Mouse (Mus musculus) lung, postnatal 0 days (tissue): ENCODE data around the gene Cd37. TPM values are rescaled to one million over a fixed set of nuclear protein-coding genes. Genes with fewer than 3 reads are reported as not detected.
A peak's percentile ranks its signal among the peaks of the same experiment; 100 is the strongest.

Source experiments
- ATAC-seq: fragments of 200-750 bp; cut with Nextera tagmentation; 2 replicates; pipeline ENCODE4 v1.8.0; 2017; ENCODE audit warnings: moderate library complexity
- DNase-seq: peaks from one replicate; pipeline ENCODE4 v3.0.0-alpha.2; 2016; ENCODE audit warnings: low spot score
- H3K27ac ChIP-seq: fragments of 300-500 bp; sonication (generic); 2 replicates; pipeline ENCODE4 v1.5.1; 2014; ENCODE audit warnings: antibody characterized with exemption, mild to moderate bottlenecking, low read length, mixed read lengths
- H3K27me3 ChIP-seq: fragments of 300-500 bp; sonication (generic); replicated peaks from 2 replicates; pipeline ENCODE4 v1.6.1; 2014; ENCODE audit warnings: low read length, mixed read lengths; ENCODE audit not compliant: insufficient read depth
- H3K36me3 ChIP-seq: fragments of 300-500 bp; sonication (generic); 2 replicates; pipeline ENCODE4 v1.6.1; 2014; ENCODE audit warnings: low read length, mixed read lengths; ENCODE audit not compliant: insufficient read depth
- H3K4me1 ChIP-seq: fragments of 300-500 bp; sonication (generic); 2 replicates; pipeline ENCODE4 v1.6.1; 2014; ENCODE audit warnings: antibody characterized with exemption, low read depth, low read length, mixed read lengths; ENCODE audit not compliant: insufficient read depth
- H3K4me2 ChIP-seq: fragments of 300-500 bp; sonication (generic); replicated peaks from 2 replicates; pipeline ENCODE4 v1.6.1; 2014; ENCODE audit warnings: low read depth, mild to moderate bottlenecking, low read length, moderate library complexity, mixed read lengths
- H3K4me3 ChIP-seq: fragments of 300-500 bp; sonication (generic); 2 replicates; pipeline ENCODE4 v1.5.1; 2014; ENCODE audit warnings: low read depth, low read length
- H3K9ac ChIP-seq: fragments of 300-500 bp; sonication (generic); replicated peaks from 2 replicates; pipeline ENCODE4 v1.6.1; 2014; ENCODE audit warnings: low read depth, mild to moderate bottlenecking
- H3K9me3 ChIP-seq: fragments of 300-500 bp; sonication (generic); 2 replicates; pipeline ENCODE4 v1.6.1; 2016; ENCODE audit warnings: low read length, mixed read lengths
- CTCF ChIP-seq: IDR thresholded peaks from 2 replicates; pipeline ENCODE4 v1.5.1; 2016; ENCODE audit warnings: antibody characterized with exemption, mild to moderate bottlenecking
- EP300 ChIP-seq: IDR thresholded peaks from 2 replicates; pipeline ENCODE4 v1.6.1; 2016; ENCODE audit warnings: antibody characterized with exemption, mild to moderate bottlenecking, control low read depth
- WGBS: fragments of 180-500 bp; shearing (Covaris S2); extraction: QIAGEN DNeasy Blood & Tissue Kit; methylation state at CpG from one replicate; pipeline ENCODE4 v1.1.7; 2014; 5-methylcytosine and 5-hydroxymethylcytosine counted together
- polyA plus RNA-seq: library from polyadenylated mRNA; unstranded; fragments of >200 nt; fragmentation: Nextera tagmentation; extraction: Ambion mirVana; gene quantifications from 2 replicates; pipeline ENCODE4 v1.2.1, GENCODE M21; 2015

Cd37 gene
- polyA plus RNA-seq, 1 experiment from 2014 or later, result 9.1 TPM

DNA sequence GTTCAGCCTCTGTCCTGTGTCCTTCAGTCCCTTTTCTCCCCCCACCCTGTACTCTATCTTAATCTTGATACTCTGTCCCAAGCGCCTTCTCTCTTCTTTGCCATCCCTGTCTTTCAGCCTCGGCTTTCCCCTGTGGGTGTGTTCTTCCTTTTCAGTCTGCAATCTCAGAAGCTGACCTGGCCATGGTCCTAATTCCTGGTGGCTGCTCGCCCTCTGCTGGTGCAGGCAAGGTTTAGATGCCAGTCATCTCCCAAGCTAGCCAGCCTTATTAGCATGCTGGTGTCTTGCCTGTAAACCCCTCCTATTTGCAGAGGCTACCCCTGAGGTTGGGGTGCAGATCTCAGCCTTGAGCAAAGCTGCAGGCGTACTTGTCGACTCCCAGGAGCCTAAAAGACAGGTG, 40.5 kb downstream of the Cd37 start:
- ATAC-seq (peak; percentile 69), DNase-seq (peak; percentile 81)
- H3K9me3 ChIP-seq, result no peaks in the 10 kb centered on the region
- H3K4me1 ChIP-seq, result no peaks in the 10 kb centered on the region
- H3K27me3 ChIP-seq, result no peaks in the 10 kb centered on the region
- WGBS, result 9% methylated on average over 5 of the region's 5 CpGs
- no peak overlapping the region for H3K4me3 ChIP-seq
- no peak overlapping the region for H3K9ac ChIP-seq
- no peaks in the 10 kb centered on the region for H3K36me3 ChIP-seq
- H3K4me2 ChIP-seq, result no peak overlapping the region
- H3K27ac ChIP-seq, result no peak overlapping the region
- no peak for TF ChIP-seq EP300
- TF ChIP-seq CTCF, result peak; percentile 95

DNA sequence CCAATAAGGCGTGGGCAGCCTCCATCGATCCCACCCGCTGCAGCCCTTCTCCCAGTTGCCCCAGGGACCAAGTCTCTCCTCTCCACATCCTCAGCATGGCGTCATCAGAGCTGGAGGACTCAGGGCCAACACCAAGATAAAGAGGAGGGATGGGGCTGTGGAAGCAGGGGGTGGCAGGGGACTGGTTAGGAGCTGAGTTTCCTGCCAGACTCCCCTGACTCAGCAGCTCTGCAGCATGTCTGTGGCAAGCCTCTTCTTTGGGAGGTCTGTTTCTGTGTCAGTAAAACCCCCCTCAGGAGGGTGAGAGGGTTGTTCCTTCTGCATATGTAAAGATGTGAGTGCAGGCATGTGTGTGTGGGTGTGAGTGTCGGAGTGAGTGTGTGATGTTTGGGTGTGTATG, 41.9 kb downstream of the Cd37 start:
- no peak for DNase-seq

DNA sequence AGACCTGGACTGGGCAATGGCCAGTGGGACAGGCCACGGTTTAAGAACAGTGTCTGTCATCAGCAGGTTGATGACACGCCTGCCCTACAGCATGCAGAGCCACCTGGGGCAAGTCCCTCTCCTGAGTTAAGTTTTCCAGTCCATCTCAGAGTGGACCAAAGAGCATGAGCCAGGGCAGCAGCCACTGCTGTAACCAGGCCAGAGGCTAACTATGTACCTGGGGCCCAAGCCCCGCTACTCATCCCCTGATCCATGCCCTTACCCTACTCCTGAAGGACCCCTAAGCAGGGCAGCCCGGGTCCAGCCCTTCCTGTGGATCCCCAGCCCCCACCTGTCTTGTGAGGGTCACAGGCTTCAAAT, 42.8 kb downstream of the Cd37 start:
- Histone ChIP-seq H3K9ac (no peak overlapping the region), H3K27me3 (no peaks in the 10 kb centered on the region; the same call in 1 of the 2 replicates), H3K4me2 (no peak overlapping the region), H3K9me3 (no peaks in the 10 kb centered on the region), H3K4me1 (no peaks in the 10 kb centered on the region), H3K4me3 (no peak overlapping the region), H3K36me3 (no peaks in the 10 kb centered on the region), H3K27ac (no peak overlapping the region)
- no peak for ATAC-seq
- TF ChIP-seq EP300, result no peak
- TF ChIP-seq CTCF, result no peak
- no peak for DNase-seq
- 78% methylated on average over 4 of the region's 4 CpGs for WGBS

More for the DNA sequence above, 41.9 kb downstream of the Cd37 start:
- no peak overlapping the region for H3K4me2 ChIP-seq
- H3K27me3 ChIP-seq, result no peaks in the 10 kb centered on the region; the same call in 1 of the 2 replicates
- H3K9ac ChIP-seq, result no peak overlapping the region
- H3K4me1 ChIP-seq, result no peaks in the 10 kb centered on the region
- H3K36me3 ChIP-seq, result no peaks in the 10 kb centered on the region
- TF ChIP-seq CTCF (no peak), EP300 (no peak)
- 59% methylated on average over 5 of the region's 5 CpGs for WGBS
- ATAC-seq, result no peak
- H3K27ac ChIP-seq, result no peak overlapping the region
- H3K9me3 ChIP-seq, result no peaks in the 10 kb centered on the region
- H3K4me3 ChIP-seq, result no peak overlapping the region

DNA sequence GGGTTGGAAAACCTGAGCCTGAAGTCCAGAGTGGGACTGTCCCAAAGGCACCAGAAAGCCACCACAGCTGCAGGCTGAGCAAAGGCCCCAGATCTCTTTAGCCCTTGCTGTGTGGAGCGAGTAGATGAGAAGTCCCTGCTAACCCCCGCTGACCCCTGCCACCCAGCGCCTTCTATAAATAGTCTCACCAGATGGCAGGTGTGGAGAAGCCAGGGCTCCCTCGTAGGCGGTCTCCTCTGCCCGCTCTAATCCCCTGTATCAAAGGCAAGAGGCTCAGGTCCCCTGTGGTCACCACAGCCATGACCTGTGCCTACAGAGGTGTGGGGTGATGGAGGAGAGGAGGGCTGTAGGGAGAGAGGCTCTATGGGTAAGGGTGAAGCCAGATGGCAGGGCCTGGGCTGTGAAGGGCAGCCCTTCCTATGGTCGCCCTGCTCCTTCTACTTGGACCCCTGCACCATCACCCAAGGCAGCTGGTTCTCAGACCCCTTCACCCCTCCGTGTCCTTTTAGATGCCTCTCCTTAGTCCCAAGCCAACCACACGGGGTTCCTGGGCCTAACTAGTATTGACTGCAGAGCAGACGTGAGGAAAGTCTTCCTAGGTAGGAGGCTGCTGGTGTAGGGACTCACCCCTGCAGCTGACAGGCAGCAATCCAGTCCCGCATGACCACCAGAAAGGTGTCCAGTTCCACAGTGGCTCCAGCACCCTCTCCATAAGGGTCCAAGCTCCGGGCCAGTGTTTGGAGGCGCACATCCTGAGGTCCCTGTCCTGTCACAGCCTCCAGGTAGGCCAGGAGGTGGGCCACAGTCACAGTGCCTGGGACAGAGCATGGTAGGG, 43.4 kb downstream of the Cd37 start:
- no peaks in the 10 kb centered on the region for H3K9me3 ChIP-seq
- ATAC-seq (no peak), DNase-seq (no peak)
- H3K36me3 ChIP-seq, result no peaks in the 10 kb centered on the region
- no peak for TF ChIP-seq CTCF
- TF ChIP-seq EP300, result no peak
- 51% methylated on average over 13 of the region's 13 CpGs for WGBS
- no peaks in the 10 kb centered on the region for H3K4me1 ChIP-seq
- H3K27ac ChIP-seq, result no peak overlapping the region
- H3K27me3 ChIP-seq, result no peaks in the 10 kb centered on the region; the same call in 1 of the 2 replicates
- no peak overlapping the region for H3K9ac ChIP-seq
- H3K4me3 ChIP-seq, result no peak overlapping the region
- H3K4me2 ChIP-seq, result no peak overlapping the region

DNA sequence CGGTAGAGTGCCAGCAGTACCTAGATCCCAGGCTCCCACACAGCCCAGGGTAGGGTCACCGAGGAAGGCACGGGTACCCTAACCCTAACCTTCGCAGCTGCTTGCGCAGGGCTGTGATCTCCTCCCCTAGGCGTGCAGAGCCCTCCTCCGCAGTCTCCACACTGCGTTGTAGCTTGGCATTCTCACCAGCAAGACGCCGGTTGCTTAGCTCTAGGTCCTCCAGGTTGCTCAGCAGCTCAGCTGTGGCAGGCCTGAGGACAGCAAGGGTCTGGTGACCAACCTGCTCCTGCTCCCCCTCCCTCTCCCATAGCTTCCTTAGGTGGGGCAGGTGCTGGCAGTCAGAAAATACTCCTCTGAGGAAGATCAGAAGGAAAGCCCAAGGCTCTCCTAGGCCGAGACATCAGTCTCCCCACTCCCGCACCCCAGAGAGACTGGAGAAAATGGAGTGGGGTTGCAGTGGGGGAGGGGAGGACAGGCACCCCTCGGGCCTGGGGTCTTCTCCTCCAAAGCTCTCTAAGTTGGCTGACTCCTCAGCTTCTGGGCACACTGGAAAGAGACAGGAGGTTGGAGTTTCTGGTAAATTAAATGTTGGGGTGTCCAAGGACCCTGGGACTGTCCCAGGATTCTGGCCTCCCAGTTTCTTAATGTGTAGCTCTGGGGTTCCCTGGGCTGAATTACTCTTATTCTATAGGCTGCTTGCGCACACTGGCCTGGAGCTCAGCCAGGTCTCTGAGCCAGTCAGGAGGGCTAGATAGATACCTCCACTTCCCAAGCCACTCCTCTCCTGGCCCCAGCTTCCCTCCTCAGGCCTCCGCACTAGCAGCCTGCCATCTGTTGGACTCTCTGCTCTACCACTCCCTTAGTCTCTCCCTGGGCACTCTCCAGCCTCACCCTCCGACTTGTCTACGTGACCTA, 44.8 kb downstream of the Cd37 start:
- H3K27me3 ChIP-seq, result no peaks in the 10 kb centered on the region; the same call in 1 of the 2 replicates
- no peak overlapping the region for H3K4me3 ChIP-seq
- TF ChIP-seq EP300 (no peak), CTCF (no peak)
- H3K4me1 ChIP-seq, result no peaks in the 10 kb centered on the region
- 62% methylated on average over 17 of the region's 17 CpGs for WGBS
- H3K4me2 ChIP-seq, result no peak overlapping the region
- H3K36me3 ChIP-seq, result no peaks in the 10 kb centered on the region
- H3K9me3 ChIP-seq, result no peaks in the 10 kb centered on the region
- peak; percentile 13; the same call in 1 of the 2 replicates for ATAC-seq
- H3K27ac ChIP-seq, result no peak overlapping the region
- DNase-seq, result no peak
- no peak overlapping the region for H3K9ac ChIP-seq

DNA sequence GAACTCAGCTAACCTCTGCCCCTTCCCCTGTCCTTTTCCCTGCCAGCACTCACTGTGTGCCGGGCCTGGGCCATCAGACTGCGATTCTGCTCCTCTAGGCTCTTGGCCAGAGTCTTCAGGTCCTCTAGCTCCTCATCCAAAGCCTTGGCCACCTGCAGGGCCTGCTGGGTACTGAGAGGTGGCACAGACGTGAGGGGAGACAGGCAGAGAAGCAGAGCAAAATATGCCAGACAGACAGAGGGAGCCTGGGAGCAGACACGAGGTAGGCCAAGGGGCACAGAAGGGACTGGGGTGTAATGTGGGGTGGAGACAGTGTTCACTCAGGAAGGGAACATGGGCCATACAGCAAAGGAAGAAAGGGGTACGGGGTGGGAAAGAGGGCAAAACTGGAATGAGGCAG, 45.5 kb downstream of the Cd37 start:
- WGBS, result 51% methylated on average over 5 of the region's 5 CpGs
- H3K4me3 ChIP-seq, result no peak overlapping the region
- no peaks in the 10 kb centered on the region for H3K9me3 ChIP-seq
- ATAC-seq, result no peak
- H3K36me3 ChIP-seq, result no peaks in the 10 kb centered on the region
- DNase-seq, result no peak
- no peaks in the 10 kb centered on the region for H3K4me1 ChIP-seq
- H3K4me2 ChIP-seq, result no peak overlapping the region
- TF ChIP-seq CTCF, result 0 out of 2 replicates have a peak, but pooled peaks have one; percentile 12
- no peak for TF ChIP-seq EP300
- H3K9ac ChIP-seq, result no peak overlapping the region
- no peaks in the 10 kb centered on the region; the same call in 1 of the 2 replicates for H3K27me3 ChIP-seq
- no peak overlapping the region for H3K27ac ChIP-seq
